Mouse (Mus musculus) CH12F3 (cell line): Measurements from ENCODE around the gene Nrip1.

Source experiments
- in situ Hi-C: fragments of 300-500 bp; cut with MboI; formaldehyde crosslinking; loops from 2 replicates; pipeline ENCODE4 v1.14.3; 2020; ENCODE audit warnings: low sequenced_read_pairs

The Nrip1 gene

DNA sequence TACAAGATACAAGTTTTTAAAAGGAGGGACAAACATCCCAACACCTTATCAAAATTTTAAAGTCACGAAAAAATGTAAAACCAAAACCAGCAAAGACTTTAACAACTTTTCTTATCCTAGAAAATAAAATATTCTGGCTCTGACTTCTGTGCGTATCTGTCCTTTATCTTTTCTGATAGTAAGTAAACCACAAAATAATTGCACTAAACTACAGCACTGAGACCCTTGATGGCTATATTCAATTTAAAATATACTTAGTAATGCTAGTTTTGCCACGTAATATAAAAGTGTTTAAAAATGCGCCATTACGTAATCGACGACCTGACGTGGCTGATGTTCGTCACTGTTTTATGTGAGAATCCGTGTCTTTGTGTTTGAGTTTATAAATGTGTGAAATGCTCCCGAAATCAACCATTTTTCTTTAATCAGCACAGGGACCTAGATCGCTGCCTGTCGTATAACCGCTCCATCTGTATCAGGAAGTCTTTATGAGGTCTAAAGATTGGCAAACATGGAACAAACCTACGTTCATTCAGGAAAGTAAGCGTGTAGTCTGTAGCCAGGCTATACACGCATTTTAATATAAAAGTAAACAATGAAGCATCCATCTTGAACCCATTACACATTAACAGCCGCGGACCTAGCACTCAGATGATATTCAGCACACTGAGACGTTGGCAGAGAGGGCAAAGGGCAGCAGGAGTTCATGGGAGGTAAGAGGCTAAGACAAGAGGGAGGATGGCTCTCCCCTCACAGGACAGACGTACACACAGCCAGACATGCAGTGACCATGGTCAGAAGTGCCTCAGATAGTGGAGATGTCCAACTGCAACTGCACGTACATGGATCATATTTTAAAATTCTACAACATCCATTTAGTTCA is 56.4 kb downstream of the Nrip1 start:
- in situ Hi-C loops: no loop called here

DNA sequence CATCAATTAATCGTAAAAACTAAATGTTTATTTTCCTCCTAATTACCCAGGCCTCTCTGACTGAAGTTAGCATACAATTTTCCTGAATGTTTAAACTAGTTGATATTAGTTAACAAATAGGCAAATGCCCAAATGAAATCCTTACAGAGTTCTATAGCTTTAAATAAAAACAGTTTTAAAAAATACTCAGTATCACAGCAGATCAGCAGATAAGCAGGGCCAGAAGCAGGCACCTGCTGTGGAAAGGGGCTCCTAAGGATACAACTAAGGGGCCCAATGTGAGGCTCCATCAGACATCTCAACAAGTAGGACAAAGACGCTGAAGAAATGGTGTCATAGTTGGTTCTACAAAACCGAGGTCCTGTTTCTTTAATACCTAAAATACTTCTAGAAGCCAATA is 58.0 kb downstream of the Nrip1 start:
- in situ Hi-C loops: no loop called here

DNA sequence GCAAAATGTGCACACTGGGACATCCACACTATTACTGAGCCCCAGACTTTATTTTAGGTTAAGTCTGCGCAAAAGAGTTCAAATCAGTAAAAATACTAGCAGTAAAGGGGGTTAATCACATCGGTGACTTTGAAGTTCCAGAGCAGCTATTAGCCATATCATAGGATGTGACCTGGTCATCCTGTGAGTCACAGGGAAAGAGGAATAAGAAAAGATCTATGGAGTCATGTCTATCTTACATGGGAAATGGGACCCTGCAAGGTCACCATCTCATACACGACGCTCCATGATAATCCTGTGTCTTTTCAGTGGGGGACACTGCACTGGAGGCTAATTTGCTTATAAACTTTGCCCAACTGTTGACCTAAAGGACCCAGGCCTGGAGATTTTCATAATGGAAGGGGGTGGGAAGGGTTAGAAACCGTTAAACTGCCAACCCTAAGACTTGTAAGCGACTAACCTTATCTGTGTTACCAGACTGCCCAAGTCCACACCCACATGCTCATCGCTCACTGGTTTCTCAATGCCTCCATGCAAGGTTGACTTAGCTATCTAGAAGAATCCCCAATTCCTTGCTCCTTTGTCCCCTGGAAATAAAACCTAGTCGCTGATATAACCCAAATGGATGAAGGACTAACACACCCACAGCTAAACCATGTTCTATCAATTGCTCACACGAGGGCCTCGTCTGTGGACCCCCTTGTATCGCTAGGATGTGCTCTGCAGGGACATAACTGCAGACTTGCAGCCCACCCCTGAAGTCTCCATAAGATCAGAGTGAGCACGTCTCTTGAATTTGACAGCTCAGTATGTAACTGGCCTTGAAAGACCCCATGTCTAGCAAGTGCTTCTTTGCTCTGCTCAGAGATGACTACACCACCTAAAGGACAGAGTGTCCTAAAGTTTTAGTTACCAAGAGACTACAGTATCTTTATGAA is 59.3 kb downstream of the Nrip1 start:
- in situ Hi-C loops: no loop called here

DNA sequence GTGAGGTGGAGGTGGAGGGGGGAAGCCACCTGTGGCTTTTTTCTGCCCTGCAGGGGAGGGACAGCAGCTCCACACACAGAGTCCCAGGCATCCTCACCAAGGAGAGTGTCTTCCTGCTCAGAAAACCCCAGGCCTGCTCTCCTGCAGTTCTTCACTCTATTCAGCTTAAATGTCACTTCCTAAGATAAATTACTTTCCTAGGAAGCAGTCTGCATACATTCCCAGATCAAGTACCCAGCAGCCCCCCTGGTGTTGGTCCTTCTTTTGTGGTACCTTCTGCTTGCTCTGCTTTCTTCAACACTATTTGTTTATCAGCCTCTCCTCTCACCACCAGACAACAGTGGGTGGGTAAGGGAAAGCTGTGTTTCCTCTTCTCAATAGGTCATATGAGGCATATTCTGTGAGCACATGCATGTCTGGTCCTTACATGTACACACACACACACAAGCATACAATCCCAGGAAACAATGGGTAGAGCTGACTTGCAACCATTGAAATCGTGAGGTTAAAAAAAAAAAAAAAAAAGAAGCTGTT is 60.7 kb downstream of the Nrip1 start:
- in situ Hi-C loops: no loop called here

DNA sequence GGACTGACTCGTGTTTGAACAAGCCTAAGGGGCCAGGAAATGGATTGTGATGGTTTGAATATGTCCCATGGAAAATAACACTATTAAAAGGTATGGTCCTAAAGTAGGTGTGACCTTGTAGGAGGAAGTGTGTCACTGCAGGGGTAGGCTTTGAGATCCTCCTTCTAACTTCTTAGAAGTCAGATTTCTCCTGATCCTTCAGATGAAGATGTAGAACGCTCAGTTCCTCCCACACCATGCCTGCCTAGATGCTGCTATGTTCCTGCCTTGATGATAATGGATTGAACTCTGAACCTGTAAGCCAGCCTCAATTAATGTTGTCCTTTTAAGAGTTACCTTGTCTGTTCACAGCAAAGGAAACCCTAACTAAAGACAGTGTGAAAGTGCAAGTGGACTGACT is 62.8 kb downstream of the Nrip1 start:
- in situ Hi-C loops: no loop called here

DNA sequence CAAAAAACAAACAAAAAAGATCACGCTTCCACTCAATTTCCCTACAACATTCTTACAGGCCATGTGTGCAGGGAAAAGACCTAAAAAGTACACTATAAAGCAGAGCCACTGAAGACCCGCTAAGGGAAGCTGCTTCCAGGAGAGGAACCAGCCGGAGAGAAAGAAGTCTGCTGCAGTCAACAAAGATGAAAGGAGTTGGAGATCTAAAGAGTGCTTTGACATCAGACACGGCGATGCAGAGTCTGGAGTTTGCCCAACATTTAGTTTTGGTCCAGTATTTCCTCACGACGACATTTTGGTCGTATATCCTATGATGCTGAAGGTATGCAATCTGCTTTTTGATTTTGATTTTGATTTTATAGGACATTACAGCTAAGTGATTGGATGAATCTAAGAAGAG is 63.3 kb downstream of the Nrip1 start:
- in situ Hi-C loops: no loop called here

DNA sequence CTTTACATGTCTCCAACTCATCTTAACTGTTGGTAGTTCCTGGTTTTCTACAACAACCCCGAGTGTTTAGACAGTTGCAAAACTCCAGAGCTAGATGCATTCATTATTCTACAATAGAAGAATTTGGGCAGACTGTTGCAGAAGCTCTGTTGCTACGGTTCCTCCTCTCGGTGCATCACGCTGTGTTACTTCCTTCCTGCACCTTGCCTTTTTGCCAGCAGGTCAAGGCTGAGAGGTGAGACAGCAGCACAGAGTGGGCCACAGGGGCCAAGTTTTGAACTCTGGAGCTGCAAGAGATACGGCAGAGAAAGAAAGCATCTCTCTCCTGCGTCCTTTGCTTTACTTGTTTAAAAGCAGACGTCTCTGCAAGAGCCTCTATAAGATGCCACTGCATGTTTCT is 64.3 kb downstream of the Nrip1 start:
- in situ Hi-C loops: no loop called here

DNA sequence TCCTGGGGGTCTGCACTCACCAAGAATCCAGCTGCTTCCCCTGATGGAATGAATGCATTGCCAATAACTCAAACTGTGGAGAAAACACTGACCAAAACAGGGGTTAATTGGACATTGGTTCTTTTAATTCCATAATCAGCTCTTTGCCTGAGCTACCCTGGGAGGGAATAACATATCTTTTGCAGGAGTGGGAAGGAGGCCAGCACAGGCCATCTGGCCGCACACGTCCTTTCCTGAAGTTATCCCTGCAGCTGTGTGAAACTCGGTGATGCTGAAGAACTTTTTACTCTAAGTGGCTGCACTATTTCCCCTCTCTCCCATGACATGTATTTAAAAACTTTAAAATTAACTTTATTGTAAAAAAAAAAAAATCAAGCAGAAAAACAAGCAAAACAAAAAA is 66.6 kb downstream of the Nrip1 start:
- in situ Hi-C loops: no loop called here

DNA sequence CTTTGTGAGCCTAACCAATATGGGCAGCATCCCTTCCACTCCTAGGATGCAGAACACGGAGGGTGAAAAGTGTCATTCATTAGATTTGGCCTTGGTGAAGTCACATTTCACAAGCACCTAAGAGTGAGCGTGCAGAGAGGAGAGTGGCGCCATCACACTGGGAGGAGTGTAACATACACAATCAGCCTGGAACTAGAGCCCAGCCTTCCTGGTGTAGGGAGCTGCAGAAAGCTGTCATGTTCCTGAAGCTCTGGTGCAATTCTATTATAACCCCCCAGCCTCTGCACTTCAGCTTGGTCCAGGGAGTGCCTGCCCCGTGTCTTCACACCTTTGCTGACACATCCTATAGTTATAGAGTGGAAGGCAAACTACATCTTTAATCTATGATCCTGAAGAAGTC is 67.2 kb downstream of the Nrip1 start:
- in situ Hi-C loops: no loop called here

DNA sequence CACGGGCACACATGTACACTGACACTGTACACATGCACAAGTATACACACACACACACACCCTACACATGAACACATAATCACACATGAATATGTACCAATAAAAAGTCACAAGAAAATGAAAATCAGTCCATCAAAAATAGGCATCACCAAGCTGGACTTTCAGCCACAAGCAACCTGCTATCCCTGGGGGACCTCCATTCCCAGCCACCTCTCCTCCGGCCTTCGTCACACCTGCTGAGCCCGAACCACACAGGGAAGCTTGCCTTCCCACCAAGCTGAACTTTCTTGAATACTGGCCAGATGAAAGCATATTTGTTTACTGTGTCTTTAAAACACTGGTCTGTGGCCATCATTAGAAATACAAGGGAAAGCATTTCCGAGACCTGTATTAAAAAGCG is 70.2 kb downstream of the Nrip1 start:
- in situ Hi-C loops: no loop called here

DNA sequence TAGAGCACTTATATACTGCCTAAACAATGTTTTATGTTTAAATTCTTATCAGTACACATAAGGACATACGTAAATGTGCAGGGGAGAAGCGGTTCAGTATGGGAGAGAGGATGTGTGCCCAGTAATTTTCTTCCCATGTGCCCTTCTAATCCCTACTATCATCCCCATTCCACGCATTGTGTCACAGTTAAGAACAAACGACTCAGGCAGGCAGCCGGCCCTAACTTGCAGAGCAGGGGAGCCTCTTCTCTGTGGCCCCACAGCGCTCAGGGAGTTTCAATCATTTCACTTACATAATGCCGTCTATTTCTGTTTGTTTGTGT is 71.9 kb downstream of the Nrip1 start:
- in situ Hi-C loops: no loop called here

DNA sequence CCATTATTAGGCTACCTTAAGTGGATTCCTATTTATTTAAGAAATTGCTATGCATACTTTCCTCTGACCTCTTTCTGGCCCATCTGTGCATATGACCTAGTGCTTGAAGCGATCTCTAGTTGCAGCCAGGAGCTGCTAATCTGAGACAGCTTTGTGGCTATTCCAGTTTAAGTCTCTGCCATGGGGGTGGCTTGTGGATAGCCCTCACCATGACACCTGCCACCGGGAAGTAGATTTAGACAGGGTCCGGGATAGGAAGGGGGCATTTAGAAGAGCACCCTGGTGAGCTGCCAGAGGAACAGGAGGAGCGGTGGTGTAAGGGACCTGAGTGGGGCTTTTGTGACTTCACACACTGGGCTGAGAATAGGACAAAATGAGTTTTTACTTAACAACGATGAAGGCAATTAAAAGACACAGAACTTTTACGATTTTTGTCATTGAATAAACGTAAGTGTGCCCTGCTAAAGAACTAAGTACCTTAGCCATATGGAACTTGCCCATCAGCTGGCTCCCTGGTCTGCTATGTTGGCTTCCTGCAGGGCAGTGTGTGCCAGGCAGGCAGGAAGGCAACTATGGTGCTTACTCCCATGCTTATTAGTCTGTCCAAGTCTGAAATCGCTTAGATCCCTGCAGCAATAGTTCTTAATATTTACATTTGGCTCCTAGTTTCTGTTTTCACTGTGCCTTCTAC is 72.4 kb downstream of the Nrip1 start:
- in situ Hi-C loops: no loop called here

DNA sequence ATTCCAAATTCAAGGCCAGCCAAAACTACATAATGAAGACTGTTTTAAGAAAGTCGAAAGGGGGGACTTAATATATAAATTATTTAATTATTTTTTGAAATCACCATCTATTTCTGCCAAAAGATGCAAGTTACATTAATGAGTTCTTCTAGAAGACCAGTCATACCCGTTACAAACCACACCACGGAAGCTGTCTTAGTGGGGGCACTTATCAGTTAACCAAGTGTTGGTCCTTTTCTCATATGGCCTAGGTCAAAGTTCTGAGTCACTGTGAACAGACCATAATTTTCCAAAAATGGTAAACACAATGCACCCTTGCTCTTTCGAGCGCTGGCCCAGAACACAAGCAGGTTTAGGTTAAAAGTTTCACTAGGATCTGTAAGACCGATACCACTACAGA is 73.2 kb downstream of the Nrip1 start:
- in situ Hi-C loops: no loop called here

DNA sequence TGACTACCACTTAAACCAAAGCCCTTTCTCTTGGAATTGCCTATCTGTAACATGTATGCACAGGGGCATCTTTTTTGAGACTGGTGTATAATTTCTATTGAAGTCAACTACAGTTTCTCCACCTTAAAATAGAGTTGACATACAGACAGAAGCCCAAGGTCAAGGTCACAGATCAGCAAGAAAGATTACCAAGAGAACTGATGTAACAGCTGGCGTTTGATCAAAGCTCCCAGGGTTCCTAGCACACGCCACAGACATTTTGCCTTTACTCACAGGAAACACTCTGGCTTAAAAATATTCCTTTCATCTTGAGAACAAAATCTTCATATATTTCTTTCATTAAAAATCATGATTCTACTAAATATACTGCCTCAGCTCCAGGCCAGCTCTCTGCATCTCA is 74.1 kb downstream of the Nrip1 start:
- in situ Hi-C loops: no loop called here

DNA sequence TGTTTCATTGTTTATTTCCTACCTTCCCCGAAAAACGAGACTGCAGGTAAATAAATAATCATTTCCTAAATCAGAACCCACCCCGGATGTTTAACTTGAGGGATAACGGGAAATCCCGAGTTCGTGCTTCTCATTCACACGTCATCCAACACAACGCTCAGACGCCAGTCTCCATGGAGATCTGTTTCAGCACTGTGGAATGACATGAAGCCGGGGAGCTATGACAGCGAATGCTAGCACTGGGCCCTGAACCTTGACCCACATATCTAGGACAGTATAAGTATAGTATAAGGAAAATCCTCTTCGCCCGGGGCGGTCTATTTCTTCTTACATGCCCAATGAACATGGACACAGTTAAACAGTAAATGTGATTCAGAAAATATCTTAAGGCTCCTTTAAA is 78.3 kb downstream of the Nrip1 start:
- in situ Hi-C loops: no loop called here

DNA sequence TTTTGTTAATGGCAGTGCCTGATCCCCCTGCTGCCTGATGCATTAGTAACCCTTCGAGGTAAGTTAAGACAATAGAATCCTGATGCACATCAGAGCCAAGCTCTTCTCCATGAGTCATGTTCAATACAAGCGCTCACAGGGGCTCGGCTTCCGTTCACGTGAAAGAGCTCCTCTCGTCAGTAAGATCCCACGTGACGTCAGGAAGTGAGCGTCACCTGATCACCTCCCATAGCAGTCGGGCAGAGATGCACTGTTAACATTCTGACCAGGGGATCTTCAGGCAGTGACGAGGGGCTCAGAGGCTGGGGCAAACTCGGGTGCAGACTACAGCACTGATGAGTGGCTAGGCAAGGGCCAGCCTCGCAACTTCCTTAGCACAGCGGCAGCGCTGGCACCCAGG is 79.1 kb downstream of the Nrip1 start:
- in situ Hi-C loops: no loop called here

DNA sequence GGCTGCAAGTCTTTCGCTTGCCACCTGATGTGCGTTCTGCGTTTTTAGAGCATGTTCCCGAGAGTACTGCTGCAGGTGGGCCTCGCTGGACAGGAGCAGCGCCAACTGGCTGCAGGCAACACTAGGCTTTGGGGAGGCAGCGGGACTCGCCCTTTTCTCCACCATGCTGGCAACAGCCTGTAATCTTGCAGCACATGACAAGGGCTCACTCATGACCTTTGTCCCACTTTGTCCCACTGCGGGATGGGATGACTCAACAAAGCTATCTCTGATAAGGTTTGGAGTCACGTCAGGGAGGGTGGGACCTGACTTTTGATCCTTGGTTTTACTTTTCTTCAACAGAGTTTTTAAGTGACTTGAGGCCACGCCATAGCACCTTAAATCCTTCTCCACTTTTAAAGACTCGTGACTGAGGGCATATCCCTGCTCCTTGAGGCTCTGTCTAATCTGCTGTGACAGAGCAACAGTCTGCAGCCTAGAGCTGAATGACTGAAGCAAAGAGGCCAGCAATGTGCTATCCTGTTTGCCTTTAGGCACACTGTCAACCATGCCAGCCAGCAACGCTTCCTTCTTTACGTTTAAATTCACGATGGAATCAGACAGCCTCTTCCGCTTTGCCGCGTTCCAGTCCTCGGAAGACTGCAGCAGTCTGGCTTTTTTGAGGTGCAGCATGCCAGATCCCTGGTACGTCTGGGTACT is 79.7 kb downstream of the Nrip1 start:
- in situ Hi-C loops: no loop called here

DNA sequence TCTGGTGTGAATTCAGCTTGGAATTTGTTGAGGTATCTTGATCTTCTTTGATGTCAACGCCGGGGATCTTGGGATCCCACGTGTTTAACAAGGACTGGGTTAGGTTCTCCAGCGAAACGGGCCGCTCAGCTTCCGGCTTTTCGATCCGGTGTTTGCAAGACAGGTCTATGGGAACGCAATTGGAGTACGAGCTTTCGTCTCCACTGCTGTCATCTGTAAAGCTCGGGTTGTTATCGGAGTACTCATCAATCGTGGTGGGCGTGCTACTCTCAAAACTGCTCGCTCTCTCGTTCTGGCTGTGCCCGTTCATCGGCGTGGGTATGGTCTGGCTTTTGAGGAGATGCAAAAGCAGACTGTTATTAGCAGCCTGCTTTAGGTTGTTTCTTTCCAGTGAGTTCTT is 80.5 kb downstream of the Nrip1 start:
- in situ Hi-C loops: no loop called here

DNA sequence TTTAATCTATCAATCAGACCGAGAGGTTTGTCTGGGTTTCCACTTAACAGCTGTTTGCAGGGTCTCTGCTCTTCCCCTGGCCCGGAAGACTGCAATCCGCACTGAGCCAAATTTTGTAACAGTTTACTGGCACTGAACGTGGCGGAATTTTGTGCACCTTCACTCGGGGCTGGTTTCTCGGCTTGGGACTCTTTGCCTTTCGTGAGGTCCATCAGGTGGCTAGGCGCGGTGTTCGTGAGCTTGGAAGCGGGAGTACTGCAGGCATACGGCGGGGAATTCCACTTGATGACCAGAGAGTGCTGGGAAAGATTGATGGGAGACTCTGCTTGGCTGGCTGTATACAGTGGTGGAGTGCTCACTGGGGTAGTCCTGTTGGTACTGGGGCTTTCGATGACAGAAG is 81.0 kb downstream of the Nrip1 start:
- in situ Hi-C loops: no loop called here

DNA sequence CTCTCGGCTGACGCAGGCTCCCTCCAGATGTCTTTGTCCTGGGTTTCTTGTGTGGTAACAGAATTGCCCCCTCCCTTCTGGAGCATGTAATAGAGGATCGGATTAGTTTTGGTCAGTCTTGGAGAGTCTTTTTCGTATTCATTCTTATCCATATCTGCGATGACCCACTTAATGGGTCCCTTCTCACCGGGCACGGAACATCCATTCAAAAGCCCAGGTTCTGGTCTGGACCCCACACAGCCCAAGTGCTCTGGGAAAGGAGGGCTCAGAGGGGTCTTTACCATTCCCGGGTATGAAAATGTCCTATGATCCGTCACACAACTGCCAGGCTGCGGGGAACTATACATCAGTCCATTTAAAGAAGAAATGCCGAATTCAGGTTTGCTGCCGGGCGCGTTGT is 82.3 kb downstream of the Nrip1 start:
- in situ Hi-C loops: no loop called here

DNA sequence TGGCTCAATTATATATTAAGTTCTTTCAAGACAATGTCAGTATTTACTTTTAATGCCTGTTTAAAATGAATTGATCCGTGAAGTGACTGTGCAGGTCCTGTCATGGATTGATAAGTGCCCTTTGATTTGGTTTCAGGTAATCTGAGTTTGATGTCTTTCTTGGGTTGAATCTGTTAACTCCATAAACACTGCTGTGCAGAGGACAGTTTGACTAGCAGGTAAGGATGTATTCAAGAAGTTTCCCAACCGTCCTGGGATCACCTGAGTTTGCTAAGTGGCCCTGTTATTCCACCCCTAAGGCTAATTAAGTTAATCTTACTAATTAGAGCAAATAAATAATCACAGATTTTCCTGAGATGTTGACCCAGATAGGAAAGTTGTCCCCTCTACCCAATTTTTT is 84.1 kb downstream of the Nrip1 start:
- in situ Hi-C loops: no loop called here
